Mouse (Mus musculus): ENCODE measurements around the gene Jak3. TPM values are rescaled to one million over a fixed set of nuclear protein-coding genes. Genes with fewer than 3 reads are reported as not detected.
"Not testable (repeated sequence)": the region's sequence is repeated elsewhere in the genome, so short reads cannot be mapped to it uniquely, and the experiment has no call there.

The Jak3 gene
- total RNA-seq, 2 experiments from 2014 or later, result 1.8 TPM

DNA sequence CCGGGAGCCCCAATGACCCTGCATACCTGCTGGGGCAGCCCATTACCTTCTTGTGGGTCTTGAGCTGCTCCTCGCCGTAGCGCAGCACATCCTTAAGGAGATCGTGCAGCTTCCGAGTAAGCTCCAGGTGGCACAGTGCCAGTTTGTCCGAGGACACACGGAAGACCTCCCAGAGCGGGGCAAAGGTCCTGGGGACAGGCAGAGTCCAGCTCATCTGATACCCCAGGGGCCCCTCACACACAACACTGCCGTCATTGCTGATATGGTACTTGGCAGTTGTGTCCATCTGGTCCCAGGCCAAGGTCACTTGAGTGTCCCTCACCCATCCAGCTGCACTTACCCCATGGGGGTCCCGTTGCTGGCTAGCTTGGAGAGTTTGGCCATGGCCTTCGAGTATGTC is 41.0 kb downstream of the Jak3 start:
- no peak for DNase-seq
- intact Hi-C loops (cut with DNase I), result no loop called here

DNA sequence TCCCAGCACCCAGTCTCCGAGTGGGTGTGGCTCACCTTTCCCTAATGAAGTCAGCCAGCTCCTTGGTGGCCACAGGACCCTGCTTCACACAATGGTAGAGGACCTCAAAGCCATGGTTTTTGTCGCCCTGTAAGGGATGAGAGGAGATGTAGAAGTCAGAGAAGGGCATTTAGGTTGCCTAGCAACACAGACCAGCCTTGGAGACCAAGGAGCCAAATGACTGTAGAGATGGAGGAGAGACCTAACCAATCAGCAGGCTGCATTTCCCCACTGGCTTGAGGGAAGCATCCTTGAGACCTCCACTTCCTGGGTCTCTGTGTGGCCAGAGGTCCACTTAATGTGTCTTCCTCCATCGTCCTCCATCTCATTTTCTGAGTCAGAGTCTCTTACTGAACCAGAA is 42.2 kb downstream of the Jak3 start:
- no peak for DNase-seq
- intact Hi-C loops (cut with DNase I), result no loop called here

DNA sequence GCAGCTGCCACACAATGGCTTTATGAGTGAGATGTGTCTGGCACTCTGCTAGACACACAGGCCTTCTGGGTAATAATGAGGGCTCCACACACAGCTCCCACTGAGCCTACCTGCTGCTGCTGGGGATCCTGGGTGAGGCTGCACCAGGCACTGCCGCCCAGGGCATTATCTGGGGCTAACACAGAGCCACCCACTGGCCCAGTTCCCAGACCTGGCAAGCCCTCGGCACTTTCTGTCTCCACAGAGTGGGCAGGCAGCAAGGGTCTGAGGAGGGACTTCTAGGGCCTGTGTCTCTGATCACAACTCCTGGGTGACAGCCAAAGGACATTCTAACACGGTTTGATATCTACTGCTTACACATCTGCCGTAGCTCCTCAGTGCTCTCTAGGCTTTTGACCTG is 43.1 kb downstream of the Jak3 start:
- DNase-seq, result no peak
- intact Hi-C loops (cut with DNase I), result no loop called here

- DNase-seq, result no peak
- intact Hi-C loops (cut with DNase I), result no loop called here
Observed at GRCm38 (mm10) chr8:71719928-71720457, 43.9 kb downstream of the Jak3 start.

GRCm38 (mm10) chr8:71723047-71723551 is 47.0 kb downstream of the Jak3 start:
- no peak for DNase-seq
- intact Hi-C loops (cut with DNase I), result no loop called here

GRCm38 (mm10) chr8:71724389-71724788 is 48.3 kb downstream of the Jak3 start:
- intact Hi-C loops (cut with DNase I), result no loop called here
- no peak for DNase-seq

GRCm38 (mm10) chr8:71725122-71725924 is 49.2 kb downstream of the Jak3 start, which contains the start of gene Fcho1:
Gene Fcho1, minus strand, starts transcription at chr8:71725716.
- DNase-seq, result peak in 1 of 2 experiments; percentile 33
- intact Hi-C loops (cut with DNase I), result no loop called here

DNA sequence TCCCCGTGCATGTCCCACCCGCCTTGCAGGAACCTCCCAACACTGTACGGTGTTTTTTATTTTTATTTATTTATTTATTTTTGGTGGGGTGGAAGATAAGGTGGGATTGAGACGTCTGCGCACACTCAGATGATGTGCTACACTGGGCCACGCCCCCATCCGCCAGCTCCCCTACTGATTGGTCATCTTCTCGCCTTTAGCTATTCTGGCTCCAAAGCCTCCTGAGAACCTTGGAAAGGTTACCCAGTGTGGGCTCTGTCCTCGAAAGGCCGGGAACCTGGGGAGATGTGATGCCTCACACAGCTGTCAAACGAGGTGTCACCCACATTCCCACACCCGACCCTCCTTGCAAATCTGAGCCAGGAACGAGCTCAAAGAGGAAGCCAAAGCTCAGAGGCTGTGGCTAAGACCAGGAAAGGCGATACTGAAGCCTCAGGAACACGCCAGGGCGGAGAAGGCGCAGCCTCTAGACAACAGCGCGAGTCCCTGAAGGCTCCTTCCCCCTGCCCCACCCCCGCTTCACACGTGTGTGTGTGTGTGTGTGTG is 52.2 kb downstream of the Jak3 start:
- intact Hi-C loops (cut with DNase I), result no loop called here

DNA sequence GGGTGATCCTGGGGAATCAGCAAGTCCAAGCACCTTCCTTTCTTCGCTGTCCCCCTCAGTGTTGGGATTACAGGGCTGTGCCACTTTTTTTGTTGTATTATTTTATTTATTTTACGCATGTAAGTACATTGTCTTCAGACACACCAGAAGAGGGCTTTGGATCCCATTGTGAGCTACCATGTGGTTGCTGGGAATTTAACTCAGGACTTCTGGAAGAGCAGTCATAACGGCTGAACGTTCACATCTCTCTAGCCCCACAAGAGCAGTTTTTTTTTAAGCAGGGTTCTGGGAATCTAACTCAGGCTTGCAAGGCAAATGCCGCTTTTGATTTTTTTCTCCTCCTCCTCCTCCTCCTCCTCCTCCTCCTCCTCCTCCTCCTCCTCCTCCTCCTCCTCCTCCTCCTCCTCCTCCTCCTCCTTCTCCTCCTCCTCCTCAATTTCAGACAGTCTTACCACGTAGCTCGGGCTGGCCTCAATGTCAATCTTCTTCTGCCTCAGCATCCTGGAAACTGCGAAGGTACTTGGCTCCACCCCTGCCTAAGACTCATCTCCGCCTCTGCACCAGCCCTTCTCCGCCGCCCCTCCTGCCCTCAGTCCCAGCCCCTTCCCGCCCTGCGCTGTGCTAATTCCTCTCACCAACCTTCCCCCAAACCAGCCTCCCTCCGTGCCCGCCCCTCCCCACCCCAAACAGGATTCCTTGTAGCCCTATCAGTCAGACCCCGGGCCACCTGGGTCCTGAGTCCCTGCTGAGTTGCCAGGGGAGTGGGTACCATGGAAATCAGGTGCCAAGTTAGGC is 52.9 kb downstream of the Jak3 start:
- intact Hi-C loops (cut with DNase I), result no loop called here
- no peak for DNase-seq

More for the DNA sequence above, 52.2 kb downstream of the Jak3 start:
- no peak for DNase-seq

GRCm38 (mm10) chr8:71731652-71732230 is 55.6 kb downstream of the Jak3 start:
- intact Hi-C loops (cut with DNase I), result no loop called here
- no peak for DNase-seq

DNA sequence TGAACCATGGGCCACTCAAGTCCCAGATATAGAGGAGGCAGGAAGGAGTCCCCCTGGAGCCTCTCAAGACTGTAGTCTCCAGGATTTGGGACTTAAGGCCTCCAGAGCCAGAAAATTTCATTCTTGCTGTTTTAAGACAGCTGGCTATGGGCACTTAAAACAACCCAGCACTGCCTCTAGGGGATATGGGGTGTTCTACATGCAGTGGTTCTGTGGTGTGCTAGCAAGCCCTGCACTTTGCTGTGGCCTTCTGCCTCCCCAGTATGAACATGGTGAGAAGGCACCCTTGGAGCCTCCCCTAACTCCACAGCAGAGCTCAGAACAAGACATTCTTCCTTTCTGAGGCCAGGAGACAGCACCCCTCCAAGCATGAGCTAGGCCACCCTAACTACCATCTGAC is 62.2 kb downstream of the Jak3 start:
- DNase-seq; intact Hi-C loops (cut with DNase I): not testable (repeated sequence)

Small RNA genes lying within 50 kb of the gene (microRNA-seq; reads per million reads assigned to microRNA genes)
- gene Mir6769b, result 0 reads per million in 2 experiments

Other genes starting within 250 kb of the Jak3 start
- gene Abhd8, start 212.6 kb upstream of the Jak3 start, total RNA-seq (2021), result 10 to 100 TPM; 19.3 to 26.9 TPM
- gene Mrpl34, start 211.3 kb upstream of the Jak3 start, total RNA-seq (2021), result 10 to 100 TPM; 66.7 to 67.1 TPM
- gene Dda1, start 207.1 kb upstream of the Jak3 start, total RNA-seq (2021), result 10 to 100 TPM; 20.4 to 27.6 TPM
- gene Ano8, start 190.3 kb upstream of the Jak3 start, total RNA-seq (2021), result 10 to 100 TPM; 13.8 to 16.0 TPM
- 10 to 100 TPM in 1 of 2 experiments, 1 to 10 TPM in 1; 8.0 to 10.5 TPM for gene Gtpbp3, start 188.2 kb upstream of the Jak3 start, total RNA-seq (2021)
- gene Plvap, start 164.5 kb upstream of the Jak3 start, total RNA-seq (2021), result 1 to 10 TPM; 5.6 to 9.3 TPM
- gene Ccdc194, start 150.6 kb upstream of the Jak3 start, total RNA-seq (2021), result not detected
- 1 to 10 TPM; 7.6 to 9.9 TPM for gene Bst2, start 138.8 kb upstream of the Jak3 start, total RNA-seq (2021)
- gene Mvb12a, start 133.4 kb upstream of the Jak3 start, total RNA-seq (2021), result 10 to 100 TPM; 20.8 to 24.8 TPM
- gene Tmem221, start 117.4 kb upstream of the Jak3 start, total RNA-seq (2021), result under 1 TPM in 1 of 2 experiments, not detected in 1; 0.15 TPM
- under 1 TPM; 0.10 TPM for gene Nxnl1, start 109.7 kb upstream of the Jak3 start, total RNA-seq (2021)
- gene Slc27a1, start 107.4 kb upstream of the Jak3 start, total RNA-seq (2021), result 10 to 100 TPM; 55.9 to 77.1 TPM
- 10 to 100 TPM; 25.6 to 26.1 TPM for gene Pgls, start 84.1 kb upstream of the Jak3 start, total RNA-seq (2021)
- gene Fam129c, start 78.6 kb upstream of the Jak3 start, total RNA-seq (2021), result under 1 TPM; 0.71 to 0.76 TPM
- gene Colgalt1, start 65.3 kb upstream of the Jak3 start, total RNA-seq (2021), result 10 to 100 TPM; 33.0 to 35.6 TPM
- not detected for gene Unc13a, start 4.5 kb upstream of the Jak3 start, total RNA-seq (2021)
- gene Insl3, start 12.9 kb downstream of the Jak3 start, total RNA-seq (2021), result 1 to 10 TPM; 1.0 to 1.2 TPM
- 1 to 10 TPM; 2.1 to 2.6 TPM for gene B3gnt3, start 25.5 kb downstream of the Jak3 start, total RNA-seq (2021)
- 1 to 10 TPM in 1 of 2 experiments, not detected in 1; 1.4 TPM for gene Fcho1, start 49.4 kb downstream of the Jak3 start, total RNA-seq (2021)
- 1 to 10 TPM; 1.6 to 2.3 TPM for gene Zfp709, start 205.7 kb downstream of the Jak3 start, total RNA-seq (2021)
- 1 to 10 TPM; 2.1 to 2.6 TPM for gene Zfp882, start 232.3 kb downstream of the Jak3 start, total RNA-seq (2021)
- 10 to 100 TPM; 15.7 to 19.1 TPM for gene Zfp617, start 232.3 kb downstream of the Jak3 start, total RNA-seq (2021)